Mouse (Mus musculus) C2C12 (cell line): ENCODE measurements around the gene E2f4. TPM values are rescaled to one million over a fixed set of nuclear protein-coding genes. Genes with fewer than 3 reads are reported as not detected.

Experiments used
- H3K27me3 ChIP-seq: one replicate; pipeline ENCODE4 v1.6.1; 2011; ENCODE audit not compliant: control insufficient read depth, insufficient read depth, insufficient read length
- H3K36me3 ChIP-seq: one replicate; pipeline ENCODE4 v1.6.1; 2011; ENCODE audit not compliant: control insufficient read depth, insufficient read depth
- H3K4me3 ChIP-seq: one replicate; pipeline ENCODE4 v1.5.1; 2011; ENCODE audit warnings: mild to moderate bottlenecking, control low read depth; ENCODE audit not compliant: poor library complexity, insufficient read depth, severe bottlenecking
- H3K79me2 ChIP-seq: one replicate; pipeline ENCODE4 v1.6.1; 2011; ENCODE audit not compliant: control insufficient read depth, insufficient read depth
- H3K79me3 ChIP-seq: one replicate; pipeline ENCODE4 v1.6.1; 2011; ENCODE audit warnings: low read depth, control low read depth
- H3ac ChIP-seq: one replicate; pipeline ENCODE3; 2011; ENCODE audit warnings: low read depth; ENCODE audit not compliant: control insufficient read depth, insufficient read length
- CEBPB ChIP-seq: IDR thresholded peaks from one replicate; pipeline ENCODE4 v1.6.1; 2011; ENCODE audit warnings: low read depth, mild to moderate bottlenecking, control low read depth, moderate library complexity
- CTCF ChIP-seq: IDR thresholded peaks from one replicate; pipeline ENCODE4 v1.5.1; 2011; ENCODE audit not compliant: control insufficient read depth, insufficient read depth, insufficient read length
- FOSL1 ChIP-seq: IDR thresholded peaks from one replicate; pipeline ENCODE4 v1.8.0; 2011; ENCODE audit warnings: mild to moderate bottlenecking, low read length; ENCODE audit not compliant: poor library complexity, insufficient read depth, severe bottlenecking
- MAX ChIP-seq: IDR thresholded peaks from one replicate; pipeline ENCODE4 v1.6.1; 2011; ENCODE audit warnings: mild to moderate bottlenecking, control low read depth
- MYOD1 ChIP-seq: IDR thresholded peaks from one replicate; pipeline ENCODE4 v1.6.1; 2011; ENCODE audit warnings: low read depth; ENCODE audit not compliant: control insufficient read depth, insufficient read length
- MYOG ChIP-seq: IDR thresholded peaks from one replicate; pipeline ENCODE4 v1.6.1; 2011; ENCODE audit not compliant: control insufficient read depth, insufficient read length; ENCODE audit errors: extremely low read depth
- USF1 ChIP-seq: IDR thresholded peaks from one replicate; pipeline ENCODE4 v1.6.1; 2011; ENCODE audit warnings: low read depth, mild to moderate bottlenecking, control low read depth, moderate library complexity
- microRNA-seq: library from miRNA; unstranded; fragments of <30 nt; microRNA quantifications from one replicate; pipeline ENCODE4, GENCODE M21; 2019; ENCODE audit warnings: borderline microRNAs expressed
- polyA plus RNA-seq: library from polyadenylated mRNA; unstranded; fragments of >200 nt; fragmentation: generic; extraction: Trizol; gene quantifications from one replicate; pipeline ENCODE4 v1.2.1, GENCODE M21; 2012; ENCODE audit warnings: missing spikeins

Gene E2f4
- polyA plus RNA-seq, 1 experiment, result 59.5 TPM

DNA sequence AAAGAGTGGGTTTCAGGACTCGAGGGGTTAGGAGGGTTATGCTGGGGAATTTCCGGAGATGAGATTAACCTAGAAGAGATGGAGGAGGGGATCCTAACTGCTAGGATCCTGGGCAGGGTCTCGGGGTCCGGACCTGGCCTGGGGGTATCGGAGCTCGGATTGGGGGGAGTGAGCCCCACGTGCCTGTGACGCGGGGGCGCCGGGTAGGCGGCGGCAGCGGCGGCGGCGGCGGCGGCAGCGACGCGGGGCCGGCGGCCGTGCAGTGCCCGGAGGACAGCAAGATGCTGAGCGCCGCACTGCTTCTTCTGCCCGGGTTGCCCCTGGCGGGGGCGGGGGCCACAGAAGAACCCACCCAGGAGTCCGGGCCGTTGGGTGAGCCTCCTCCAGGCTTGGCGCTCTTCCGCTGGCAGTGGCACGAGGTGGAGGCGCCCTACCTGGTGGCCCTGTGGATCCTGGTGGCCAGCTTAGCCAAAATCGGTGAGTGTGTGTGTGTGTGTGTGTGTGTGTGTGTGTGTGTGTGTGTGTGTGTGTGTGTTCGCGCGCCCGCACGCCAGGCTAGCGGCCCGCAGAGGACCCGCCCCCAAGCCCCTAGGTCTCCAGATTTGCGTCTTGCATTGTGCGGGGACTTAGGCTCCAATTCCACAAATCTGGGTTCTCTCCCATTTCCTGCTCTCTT is 51.8 kb downstream of the E2f4 start:
- H3K36me3 ChIP-seq, result peaks cover 17% of the 10 kb centered on the region
- no peaks in the 10 kb centered on the region for H3K27me3 ChIP-seq
- peaks cover 91% of the 10 kb centered on the region for H3K79me2 ChIP-seq
- H3K79me3 ChIP-seq, result peaks cover 46% of the 10 kb centered on the region
- peak overlapping the region; percentile 77 for H3K4me3 ChIP-seq
- TF ChIP-seq MAX (peak; percentile 44), USF1 (no peak)
- H3ac ChIP-seq, result peak overlapping the region; percentile 95

DNA sequence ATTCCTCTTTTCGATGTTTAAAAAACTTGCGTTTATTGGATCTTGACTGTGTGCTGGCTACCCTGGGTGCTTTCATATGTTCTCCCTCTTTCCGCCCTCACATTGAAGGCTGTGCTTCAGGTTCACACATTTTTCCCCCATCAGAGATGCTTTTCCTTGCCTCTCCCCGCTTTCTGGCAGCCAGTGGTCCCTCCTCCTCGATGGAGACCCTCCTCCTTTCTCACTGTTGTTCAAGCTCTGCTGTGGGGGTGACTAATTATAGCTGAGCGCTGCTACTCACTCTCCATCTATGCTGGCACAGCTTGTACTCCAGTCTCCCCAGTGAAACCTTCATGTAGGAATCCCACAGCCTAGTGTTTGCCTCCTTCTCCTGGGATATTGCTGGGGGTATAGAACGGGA is 52.7 kb downstream of the E2f4 start:
- H3K27me3 ChIP-seq, result no peaks in the 10 kb centered on the region
- H3ac ChIP-seq, result peak overlapping the region; percentile 28
- peaks cover 40% of the 10 kb centered on the region for H3K79me3 ChIP-seq
- peaks cover 81% of the 10 kb centered on the region for H3K79me2 ChIP-seq
- H3K36me3 ChIP-seq, result peaks cover 19% of the 10 kb centered on the region
- H3K4me3 ChIP-seq, result peak overlapping the region; percentile 77
- TF ChIP-seq CTCF, result no peak
- no peak for TF ChIP-seq MYOG
- no peak for TF ChIP-seq FOSL1
- TF ChIP-seq USF1, result no peak
- no peak for TF ChIP-seq CEBPB
- TF ChIP-seq MAX, result no peak
- no peak for TF ChIP-seq MYOD1

DNA sequence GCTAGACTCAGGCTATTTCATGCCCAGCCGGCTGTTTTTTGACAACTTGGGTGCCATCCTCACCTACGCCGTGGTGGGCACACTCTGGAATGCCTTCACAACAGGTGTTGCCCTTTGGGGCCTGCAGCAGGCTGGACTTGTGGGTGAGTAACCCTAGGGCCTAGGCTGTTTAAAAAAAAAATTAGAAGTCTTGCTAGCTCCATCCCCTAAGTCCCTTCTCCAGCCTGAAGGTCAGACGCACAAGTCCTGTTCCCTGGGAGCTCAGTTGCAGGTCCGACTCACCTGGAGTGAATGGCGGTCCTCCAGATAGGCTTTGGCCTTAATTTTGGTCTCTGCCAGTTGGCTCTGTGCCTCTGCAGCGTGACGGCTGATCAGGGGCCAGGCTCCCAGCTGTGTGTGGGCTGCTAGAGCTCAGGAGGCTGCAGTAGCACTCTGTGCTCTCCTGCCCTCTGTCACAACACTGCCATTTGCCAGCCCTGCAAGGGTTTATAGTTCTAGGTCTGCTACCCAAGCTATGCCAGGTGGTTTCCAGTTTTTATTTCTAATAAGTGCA is 56.2 kb downstream of the E2f4 start:
- Histone ChIP-seq H3ac (no peak overlapping the region), H3K79me3 (peaks cover 24% of the 10 kb centered on the region), H3K36me3 (peaks cover 48% of the 10 kb centered on the region), H3K4me3 (no peak overlapping the region), H3K27me3 (no peaks in the 10 kb centered on the region), H3K79me2 (peaks cover 49% of the 10 kb centered on the region)
- TF ChIP-seq MAX (no peak), FOSL1 (no peak), USF1 (no peak), CEBPB (no peak), MYOD1 (no peak), CTCF (no peak), MYOG (no peak)

DNA sequence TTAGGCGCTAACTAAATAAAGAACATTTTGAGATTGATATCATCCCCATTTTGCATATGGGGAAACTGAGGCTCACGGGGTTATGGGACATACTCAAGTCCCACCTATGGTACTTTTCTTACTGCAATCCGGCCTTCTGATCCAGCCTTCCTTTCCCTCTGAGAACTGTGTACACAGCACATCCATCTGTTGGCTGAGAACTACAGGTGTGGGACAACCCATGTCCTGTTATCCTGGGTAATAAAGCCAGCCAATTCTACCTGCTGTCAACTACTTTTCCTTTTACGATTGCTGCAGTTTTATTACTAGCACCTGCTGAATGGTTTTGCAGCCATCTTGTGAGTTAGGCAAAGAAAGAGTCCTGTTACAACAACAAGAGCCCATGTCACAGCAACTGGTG is 57.1 kb downstream of the E2f4 start:
- H3ac ChIP-seq, result no peak overlapping the region
- TF ChIP-seq CTCF (no peak), CEBPB (no peak), USF1 (no peak), MAX (no peak), MYOD1 (no peak), MYOG (no peak), FOSL1 (no peak)
- H3K4me3 ChIP-seq, result no peak overlapping the region
- H3K79me3 ChIP-seq, result peaks cover 21% of the 10 kb centered on the region
- H3K27me3 ChIP-seq, result no peaks in the 10 kb centered on the region
- peaks cover 41% of the 10 kb centered on the region for H3K79me2 ChIP-seq
- H3K36me3 ChIP-seq, result peaks cover 57% of the 10 kb centered on the region

Small RNA genes within 50 kb of the gene (microRNA-seq; reads per million reads assigned to microRNA genes)
- gene Gm27320, result not detected
- 185 reads per million, percentile 77 among the genes with 10 or more reads in this experiment for gene Mir328

Other genes starting within 250 kb of the E2f4 start
- not detected for gene Ces3a, start 249.1 kb upstream of the E2f4 start, polyA plus RNA-seq
- not detected for gene Ces3b, start 213.9 kb upstream of the E2f4 start, polyA plus RNA-seq
- not detected for gene Ces4a, start 165.9 kb upstream of the E2f4 start, polyA plus RNA-seq
- gene Cbfb, start 127.0 kb upstream of the E2f4 start, polyA plus RNA-seq, result 39.9 TPM
- gene D230025D16Rik, start 72.5 kb upstream of the E2f4 start, polyA plus RNA-seq, result 11.4 TPM
- gene B3gnt9, start 42.5 kb upstream of the E2f4 start, polyA plus RNA-seq, result 7.6 TPM
- gene Tradd, start 33.1 kb upstream of the E2f4 start, polyA plus RNA-seq, result 27.3 TPM
- 7.6 TPM for gene Fbxl8, start 33.0 kb upstream of the E2f4 start, polyA plus RNA-seq
- gene Hsf4, start 27.9 kb upstream of the E2f4 start, polyA plus RNA-seq, result 3.4 TPM
- gene Nol3, start 21.5 kb upstream of the E2f4 start, polyA plus RNA-seq, result 9.8 TPM
- gene 4931428F04Rik, start 7.8 kb upstream of the E2f4 start, polyA plus RNA-seq, result 6.0 TPM
- gene Exoc3l, start 1.6 kb upstream of the E2f4 start, polyA plus RNA-seq, result 0.97 TPM
- 0.50 TPM for gene Elmo3, start 7.9 kb downstream of the E2f4 start, polyA plus RNA-seq
- 0.69 TPM for gene Lrrc29, start 28.6 kb downstream of the E2f4 start, polyA plus RNA-seq
- 122 TPM for gene Tmem208, start 28.7 kb downstream of the E2f4 start, polyA plus RNA-seq
- 30.7 TPM for gene Fhod1, start 50.3 kb downstream of the E2f4 start, polyA plus RNA-seq
- gene Slc9a5, start 51.2 kb downstream of the E2f4 start, polyA plus RNA-seq, result 6.6 TPM
- gene Plekhg4, start 75.6 kb downstream of the E2f4 start, polyA plus RNA-seq, result 2.0 TPM
- 0.01 TPM for gene Kctd19, start 115.8 kb downstream of the E2f4 start, polyA plus RNA-seq
- not detected for gene Lrrc36, start 115.9 kb downstream of the E2f4 start, polyA plus RNA-seq
- 219 TPM for gene Tppp3, start 173.9 kb downstream of the E2f4 start, polyA plus RNA-seq
- gene Zdhhc1, start 199.2 kb downstream of the E2f4 start, polyA plus RNA-seq, result 8.8 TPM
- gene Hsd11b2, start 221.1 kb downstream of the E2f4 start, polyA plus RNA-seq, result 0.11 TPM